Mouse (Mus musculus): Measurements from ENCODE around the gene Ofd1. TPM values are rescaled to one million over a fixed set of nuclear protein-coding genes. Genes with fewer than 3 reads are reported as not detected.

Gene Ofd1
- polyA plus RNA-seq, 1 experiment from 2014 or later = 5.8 TPM

GRCm38 (mm10) chrX:166454331-166454730 is 13.8 kb upstream of the Ofd1 start:
- Histone ChIP-seq H3K4me2 (ENCODE audit: low read length) (no peak overlapping the region), H3K4me3 (ENCODE audit: control insufficient read depth in 1 of 2, insufficient read depth in 1 of 2, low read depth in 1 of 2, low read length in 2 of 2) (no peak overlapping the region)
- WGBS = 59% methylated on average over 3 of the region's 3 CpGs

GRCm38 (mm10) chrX:166453532-166453931 is 13.0 kb upstream of the Ofd1 start:
- no peaks in the 10 kb centered on the region for H3K27me3 ChIP-seq (ENCODE audit: control insufficient read depth, insufficient read depth, low read length)
- WGBS = 61% methylated on average over 6 of the region's 6 CpGs
- peaks cover 10% of the 10 kb centered on the region; the same call in 1 of the 2 replicates for H3K36me3 ChIP-seq (ENCODE audit: control insufficient read depth, insufficient read depth, low read length)
- no peak overlapping the region for H3K9ac ChIP-seq (ENCODE audit: low read length)
- no peaks in the 10 kb centered on the region for H3K4me1 ChIP-seq (ENCODE audit: control insufficient read depth in 2 of 2, insufficient read depth in 2 of 2, low read length in 2 of 2)
- no peak overlapping the region for H3K27ac ChIP-seq (replicated peaks in 1 of 2; ENCODE audit: control insufficient read depth in 1 of 2, insufficient read depth in 1 of 2, low read depth in 2 of 2, low read length in 2 of 2)
- H3K4me2 ChIP-seq (ENCODE audit: low read length) = no peak overlapping the region
- no peak for ATAC-seq (ENCODE audit: insufficient number of reproducible peaks, insufficient read depth, low FRiP score, low read depth)
- no peaks in the 10 kb centered on the region for H3K9me3 ChIP-seq (ENCODE audit: control insufficient read depth, low read length)
- H3K4me3 ChIP-seq (ENCODE audit: control insufficient read depth in 1 of 2, insufficient read depth in 1 of 2, low read depth in 1 of 2, low read length in 2 of 2) = no peak overlapping the region

More at GRCm38 (mm10) chrX:166454331-166454730, 13.8 kb upstream of the Ofd1 start:
- Histone ChIP-seq H3K9me3 (ENCODE audit: control insufficient read depth, low read length) (no peaks in the 10 kb centered on the region), H3K9ac (ENCODE audit: low read length) (no peak overlapping the region), H3K36me3 (ENCODE audit: control insufficient read depth, insufficient read depth, low read length) (0 out of 2 replicates have a peak, but pooled peaks cover 10% of the 10 kb centered on the region), H3K27me3 (ENCODE audit: control insufficient read depth, insufficient read depth, low read length) (no peaks in the 10 kb centered on the region), H3K27ac (replicated peaks in 1 of 2; ENCODE audit: control insufficient read depth in 1 of 2, insufficient read depth in 1 of 2, low read depth in 2 of 2, low read length in 2 of 2) (no peak overlapping the region), H3K4me1 (ENCODE audit: control insufficient read depth in 2 of 2, insufficient read depth in 2 of 2, low read length in 2 of 2) (no peaks in the 10 kb centered on the region)
- no peak for ATAC-seq (ENCODE audit: insufficient number of reproducible peaks, insufficient read depth, low FRiP score, low read depth)

- H3K9me3 ChIP-seq (ENCODE audit: control insufficient read depth, low read length) = no peaks in the 10 kb centered on the region
- peaks cover 4% of the 10 kb centered on the region; the same call in 1 of the 2 replicates for H3K36me3 ChIP-seq (ENCODE audit: control insufficient read depth, insufficient read depth, low read length)
- 76% methylated on average over 3 of the region's 3 CpGs for WGBS
- no peak overlapping the region for H3K4me3 ChIP-seq (ENCODE audit: control insufficient read depth in 1 of 2, insufficient read depth in 1 of 2, low read depth in 1 of 2, low read length in 2 of 2)
- H3K4me1 ChIP-seq (ENCODE audit: control insufficient read depth in 2 of 2, insufficient read depth in 2 of 2, low read length in 2 of 2) = no peaks in the 10 kb centered on the region
- no peak overlapping the region for H3K9ac ChIP-seq (ENCODE audit: low read length)
- H3K27ac ChIP-seq (replicated peaks in 1 of 2; ENCODE audit: control insufficient read depth in 1 of 2, insufficient read depth in 1 of 2, low read depth in 2 of 2, low read length in 2 of 2) = no peak overlapping the region
- ATAC-seq (ENCODE audit: insufficient number of reproducible peaks, insufficient read depth, low FRiP score, low read depth) = no peak
- H3K27me3 ChIP-seq (ENCODE audit: control insufficient read depth, insufficient read depth, low read length) = no peaks in the 10 kb centered on the region
- no peak overlapping the region for H3K4me2 ChIP-seq (ENCODE audit: low read length)
Observed at GRCm38 (mm10) chrX:166444552-166444951, 4.0 kb upstream of the Ofd1 start.

- Histone ChIP-seq H3K36me3 (ENCODE audit: control insufficient read depth, insufficient read depth, low read length) (0 out of 2 replicates have a peak, but pooled peaks cover 3% of the 10 kb centered on the region), H3K4me1 (ENCODE audit: control insufficient read depth in 2 of 2, insufficient read depth in 2 of 2, low read length in 2 of 2) (no peaks in the 10 kb centered on the region), H3K4me3 (ENCODE audit: control insufficient read depth in 1 of 2, insufficient read depth in 1 of 2, low read depth in 1 of 2, low read length in 2 of 2) (peak within 1 kb of the TSS; percentile 53 to 86), H3K9me3 (ENCODE audit: control insufficient read depth, low read length) (no peaks in the 10 kb centered on the region), H3K27me3 (ENCODE audit: control insufficient read depth, insufficient read depth, low read length) (no peaks in the 10 kb centered on the region), H3K4me2 (ENCODE audit: low read length) (peak within 1 kb of the TSS; percentile 67), H3K9ac (ENCODE audit: low read length) (peak within 1 kb of the TSS; percentile 85), H3K27ac (replicated peaks in 1 of 2; ENCODE audit: control insufficient read depth in 1 of 2, insufficient read depth in 1 of 2, low read depth in 2 of 2, low read length in 2 of 2) (peak within 1 kb of the TSS; percentile 64 to 75)
- 15% methylated on average over 32 of the region's 36 CpGs for WGBS
- ATAC-seq (ENCODE audit: insufficient number of reproducible peaks, insufficient read depth, low FRiP score, low read depth) = no peak; the same call in 1 of the 2 replicates
Observed at GRCm38 (mm10) chrX:166440036-166440615, 378 bp downstream of the Ofd1 start, which contains the start of gene Trappc2. Gene Trappc2, plus strand, starts transcription at chrX:166440574.

GRCm38 (mm10) chrX:166434812-166435211 is 5.7 kb downstream of the Ofd1 start:
- 77% methylated on average over 2 of the region's 2 CpGs for WGBS
- no peak overlapping the region for H3K27ac ChIP-seq (replicated peaks in 1 of 2; ENCODE audit: control insufficient read depth in 1 of 2, insufficient read depth in 1 of 2, low read depth in 2 of 2, low read length in 2 of 2)
- H3K4me2 ChIP-seq (ENCODE audit: low read length) = no peak overlapping the region
- no peaks in the 10 kb centered on the region for H3K4me1 ChIP-seq (ENCODE audit: control insufficient read depth in 2 of 2, insufficient read depth in 2 of 2, low read length in 2 of 2)
- no peaks in the 10 kb centered on the region for H3K9me3 ChIP-seq (ENCODE audit: control insufficient read depth, low read length)
- no peak overlapping the region for H3K4me3 ChIP-seq (ENCODE audit: control insufficient read depth in 1 of 2, insufficient read depth in 1 of 2, low read depth in 1 of 2, low read length in 2 of 2)
- H3K36me3 ChIP-seq (ENCODE audit: control insufficient read depth, insufficient read depth, low read length) = peaks cover 11% of the 10 kb centered on the region; the same call in 1 of the 2 replicates
- H3K9ac ChIP-seq (ENCODE audit: low read length) = no peak overlapping the region
- no peaks in the 10 kb centered on the region for H3K27me3 ChIP-seq (ENCODE audit: control insufficient read depth, insufficient read depth, low read length)
- ATAC-seq (ENCODE audit: insufficient number of reproducible peaks, insufficient read depth, low FRiP score, low read depth) = no peak

GRCm38 (mm10) chrX:166416196-166416595 is 24.3 kb downstream of the Ofd1 start:
- Histone ChIP-seq H3K9me3 (ENCODE audit: control insufficient read depth, low read length) (no peaks in the 10 kb centered on the region), H3K4me2 (ENCODE audit: low read length) (no peak overlapping the region), H3K27ac (replicated peaks in 1 of 2; ENCODE audit: control insufficient read depth in 1 of 2, insufficient read depth in 1 of 2, low read depth in 2 of 2, low read length in 2 of 2) (no peak overlapping the region), H3K36me3 (ENCODE audit: control insufficient read depth, insufficient read depth, low read length) (peaks cover 8% of the 10 kb centered on the region; the same call in 1 of the 2 replicates), H3K9ac (ENCODE audit: low read length) (no peak overlapping the region), H3K4me1 (ENCODE audit: control insufficient read depth in 2 of 2, insufficient read depth in 2 of 2, low read length in 2 of 2) (no peaks in the 10 kb centered on the region), H3K27me3 (ENCODE audit: control insufficient read depth, insufficient read depth, low read length) (no peaks in the 10 kb centered on the region), H3K4me3 (ENCODE audit: control insufficient read depth in 1 of 2, insufficient read depth in 1 of 2, low read depth in 1 of 2, low read length in 2 of 2) (no peak overlapping the region)
- ATAC-seq (ENCODE audit: insufficient number of reproducible peaks, insufficient read depth, low FRiP score, low read depth) = no peak
- WGBS = 83% methylated on average over 5 of the region's 6 CpGs

GRCm38 (mm10) chrX:166407865-166408264 is 32.6 kb downstream of the Ofd1 start:
- no peak overlapping the region for H3K9ac ChIP-seq (ENCODE audit: low read length)
- H3K4me2 ChIP-seq (ENCODE audit: low read length) = no peak overlapping the region
- no peak overlapping the region for H3K27ac ChIP-seq (replicated peaks in 1 of 2; ENCODE audit: control insufficient read depth in 1 of 2, insufficient read depth in 1 of 2, low read depth in 2 of 2, low read length in 2 of 2)
- no peaks in the 10 kb centered on the region for H3K4me1 ChIP-seq (ENCODE audit: control insufficient read depth in 2 of 2, insufficient read depth in 2 of 2, low read length in 2 of 2)
- peaks cover 36% of the 10 kb centered on the region for H3K36me3 ChIP-seq (ENCODE audit: control insufficient read depth, insufficient read depth, low read length)
- H3K27me3 ChIP-seq (ENCODE audit: control insufficient read depth, insufficient read depth, low read length) = no peaks in the 10 kb centered on the region
- ATAC-seq (ENCODE audit: insufficient number of reproducible peaks, insufficient read depth, low FRiP score, low read depth) = no peak
- no peaks in the 10 kb centered on the region for H3K9me3 ChIP-seq (ENCODE audit: control insufficient read depth, low read length)
- H3K4me3 ChIP-seq (ENCODE audit: control insufficient read depth in 1 of 2, insufficient read depth in 1 of 2, low read depth in 1 of 2, low read length in 2 of 2) = no peak overlapping the region

- Histone ChIP-seq H3K27me3 (ENCODE audit: control insufficient read depth, insufficient read depth, low read length) (no peaks in the 10 kb centered on the region), H3K9me3 (ENCODE audit: control insufficient read depth, low read length) (no peaks in the 10 kb centered on the region), H3K36me3 (ENCODE audit: control insufficient read depth, insufficient read depth, low read length) (0 out of 2 replicates have a peak, but pooled peaks cover 2% of the 10 kb centered on the region), H3K4me3 (ENCODE audit: control insufficient read depth in 1 of 2, insufficient read depth in 1 of 2, low read depth in 1 of 2, low read length in 2 of 2) (no peak overlapping the region), H3K4me1 (ENCODE audit: control insufficient read depth in 2 of 2, insufficient read depth in 2 of 2, low read length in 2 of 2) (no peaks in the 10 kb centered on the region), H3K9ac (ENCODE audit: low read length) (no peak overlapping the region), H3K4me2 (ENCODE audit: low read length) (no peak overlapping the region), H3K27ac (replicated peaks in 1 of 2; ENCODE audit: control insufficient read depth in 1 of 2, insufficient read depth in 1 of 2, low read depth in 2 of 2, low read length in 2 of 2) (no peak overlapping the region)
- WGBS = 58% methylated on average over 1 of the region's 1 CpGs
- no peak for ATAC-seq (ENCODE audit: insufficient number of reproducible peaks, insufficient read depth, low FRiP score, low read depth)
Observed at GRCm38 (mm10) chrX:166393753-166394152, 46.8 kb downstream of the Ofd1 start.
